Mouse (Mus musculus) retina, adult 2 months (tissue): ENCODE measurements around the gene Fat4.
A peak's percentile ranks its signal among the peaks of the same experiment; 100 is the strongest.

Source experiments
- DNase-seq: peaks from one replicate; pipeline ENCODE4 v3.0.0-alpha.2; 2012; ENCODE audit warnings: low read depth, low spot score

Fat4 gene

GRCm38 (mm10) chr3:38886890-38887355, at the start of gene Fat4:
Fat4 (plus strand) TSS chr3:38886940.
- DNase-seq: no peak

- DNase-seq: no peak
Observed at GRCm38 (mm10) chr3:38839438-38839837, 47.3 kb upstream of the Fat4 start.

GRCm38 (mm10) chr3:38843000-38843538, 43.7 kb upstream of the Fat4 start:
- no peak for DNase-seq

GRCm38 (mm10) chr3:38846602-38847382, 39.9 kb upstream of the Fat4 start:
- no peak for DNase-seq

- no peak for DNase-seq
Observed at GRCm38 (mm10) chr3:38849077-38849476, 37.7 kb upstream of the Fat4 start.

GRCm38 (mm10) chr3:38849536-38849935, 37.2 kb upstream of the Fat4 start:
- DNase-seq: no peak

- no peak for DNase-seq
Observed at GRCm38 (mm10) chr3:38853650-38854049, 33.1 kb upstream of the Fat4 start.

- no peak for DNase-seq
Observed at GRCm38 (mm10) chr3:38860683-38861082, 26.1 kb upstream of the Fat4 start.

- DNase-seq: no peak
Observed at GRCm38 (mm10) chr3:38871291-38871690, 15.4 kb upstream of the Fat4 start.

GRCm38 (mm10) chr3:38875872-38876271, 10.9 kb upstream of the Fat4 start:
- DNase-seq: no peak

GRCm38 (mm10) chr3:38876706-38877105, 10.0 kb upstream of the Fat4 start:
- no peak for DNase-seq

GRCm38 (mm10) chr3:38882778-38883177, 4.0 kb upstream of the Fat4 start:
- DNase-seq: no peak

GRCm38 (mm10) chr3:38883676-38884075, 3.1 kb upstream of the Fat4 start:
- no peak for DNase-seq

GRCm38 (mm10) chr3:38884276-38884675, 2.5 kb upstream of the Fat4 start:
- DNase-seq: peak; percentile 54

GRCm38 (mm10) chr3:38884919-38885418, 1.8 kb upstream of the Fat4 start:
- DNase-seq: no peak

GRCm38 (mm10) chr3:38885481-38886001, 1.2 kb upstream of the Fat4 start:
- DNase-seq: no peak

- DNase-seq: no peak
Observed at GRCm38 (mm10) chr3:38886061-38886821, 499 bp upstream of the Fat4 start.

GRCm38 (mm10) chr3:38887381-38887991, 746 bp downstream of the Fat4 start:
- DNase-seq: no peak

- DNase-seq: no peak
Observed at GRCm38 (mm10) chr3:38888111-38888510, 1.4 kb downstream of the Fat4 start.

GRCm38 (mm10) chr3:38892791-38893224, 6.1 kb downstream of the Fat4 start:
- DNase-seq: no peak

- no peak for DNase-seq
Observed at GRCm38 (mm10) chr3:38900839-38901238, 14.1 kb downstream of the Fat4 start.

- DNase-seq: no peak
Observed at GRCm38 (mm10) chr3:38906832-38907231, 20.1 kb downstream of the Fat4 start.
